Mouse (Mus musculus) activated CD4-positive, CD25-positive, alpha-beta regulatory T cell, adult 4 months (primary cell): Measurements from ENCODE around the gene Slc2a5. TPM values are rescaled to one million over a fixed set of nuclear protein-coding genes. Genes with fewer than 3 reads are reported as not detected.

Experiments used
- ATAC-seq: one replicate; pipeline ENCODE4 v1.8.0; 2017
- polyA plus RNA-seq, 2 experiments: library from polyadenylated mRNA; unstranded; fragments of 100-300 nt; shearing (Covaris generic); gene quantifications; one replicate each; pipeline ENCODE4 v1.2.1; 2017

Slc2a5 gene
- polyA plus RNA-seq, 2 experiments from 2014 or later = not detected

DNA sequence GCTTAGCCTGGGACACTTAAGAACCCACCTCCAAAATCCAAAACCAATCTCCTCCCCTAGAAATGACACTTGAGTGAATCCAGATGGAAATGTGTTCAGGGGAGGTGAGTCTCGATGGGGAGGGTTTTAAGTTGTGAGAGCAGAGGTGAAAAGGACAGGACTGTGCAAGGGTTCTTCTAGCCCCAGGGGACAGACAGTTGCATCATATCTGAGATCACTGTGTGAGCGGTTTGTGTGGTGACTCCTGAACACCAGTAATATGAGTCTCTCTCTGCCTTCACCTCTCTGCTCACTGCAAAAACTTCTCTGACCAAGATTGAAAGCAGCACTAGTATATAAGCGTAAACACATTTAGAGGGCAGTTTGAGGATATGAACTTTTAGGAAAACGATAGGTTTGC, 27.2 kb downstream of the Slc2a5 start:
- ATAC-seq = no peak

DNA sequence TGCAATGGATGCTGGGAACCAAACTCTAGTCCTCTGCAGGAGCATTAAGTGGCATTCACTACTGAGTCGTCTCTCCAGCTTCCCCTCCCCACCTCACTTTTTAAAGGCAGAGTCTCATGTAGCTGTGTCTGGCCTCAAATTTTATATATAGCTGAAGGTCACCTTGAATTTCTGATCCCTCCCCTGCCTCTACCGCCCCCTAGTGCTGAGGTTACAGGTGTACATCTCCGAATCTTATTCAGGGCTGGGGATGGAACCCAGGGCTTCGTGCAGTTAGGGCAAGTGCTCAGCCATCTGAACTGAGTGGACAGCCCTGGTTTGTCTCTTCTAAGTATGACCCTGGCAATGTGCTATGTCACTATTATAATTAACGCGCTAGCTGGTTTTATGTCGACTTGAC, 32.0 kb downstream of the Slc2a5 start:
- ATAC-seq = no peak

DNA sequence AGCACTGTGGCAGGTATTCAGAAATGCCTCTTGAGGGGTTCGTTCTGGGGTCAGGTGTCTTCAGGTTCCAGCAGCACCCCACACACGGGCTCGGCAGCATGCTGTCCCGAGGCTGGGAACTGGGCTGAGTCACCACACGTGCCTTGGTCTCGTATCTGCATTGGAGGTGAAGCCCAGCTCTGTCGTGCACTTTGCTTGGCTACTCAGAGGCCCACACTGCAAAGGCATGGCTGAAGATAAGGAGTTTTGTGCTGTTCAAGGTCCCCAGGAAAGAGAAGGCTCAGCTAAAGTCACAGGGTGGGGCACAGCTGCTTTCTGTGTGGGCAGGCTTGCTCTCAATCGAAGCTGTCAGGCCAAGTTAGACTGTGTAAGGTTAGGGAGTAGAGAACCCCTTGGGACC, 33.4 kb downstream of the Slc2a5 start:
- ATAC-seq = no peak

DNA sequence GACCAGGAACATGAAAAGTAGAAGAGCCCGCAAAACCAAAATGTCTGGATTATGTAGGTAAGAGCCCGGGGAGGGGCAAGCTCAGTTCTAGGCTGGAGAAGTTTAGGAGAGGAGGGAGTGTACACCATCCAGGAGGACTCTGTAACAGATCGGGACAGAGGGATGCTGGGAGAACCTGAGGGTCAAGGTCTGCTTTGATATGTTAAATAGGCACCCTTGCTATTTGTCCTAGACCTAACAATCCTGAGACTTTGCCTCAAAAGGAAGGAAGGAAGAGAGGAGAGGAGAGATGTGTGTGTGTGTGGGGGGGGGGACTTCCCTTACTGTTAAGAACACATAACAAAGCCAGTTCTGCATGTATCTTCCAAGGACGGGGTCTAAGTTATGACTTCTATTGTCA, 36.2 kb downstream of the Slc2a5 start:
- no peak for ATAC-seq

DNA sequence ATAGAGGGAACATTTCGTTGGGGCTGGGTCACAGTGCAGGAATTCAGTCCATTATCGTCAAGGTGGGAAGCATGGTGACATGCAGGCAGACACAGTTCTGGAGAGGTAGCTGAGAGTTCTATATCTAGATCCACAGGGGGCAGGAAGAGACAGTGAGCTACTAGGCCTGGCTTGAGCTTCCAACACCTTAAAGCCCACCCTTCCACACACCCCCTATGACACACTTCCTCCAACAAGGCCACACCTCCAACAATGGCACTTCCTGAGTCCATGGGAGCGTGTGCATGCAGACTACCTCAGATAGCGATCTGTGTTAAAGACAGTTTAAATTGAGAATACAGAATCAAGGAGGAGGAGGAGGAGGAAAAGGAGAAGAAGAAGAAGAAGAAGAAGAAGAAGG, 36.6 kb downstream of the Slc2a5 start:
- ATAC-seq = no peak

DNA sequence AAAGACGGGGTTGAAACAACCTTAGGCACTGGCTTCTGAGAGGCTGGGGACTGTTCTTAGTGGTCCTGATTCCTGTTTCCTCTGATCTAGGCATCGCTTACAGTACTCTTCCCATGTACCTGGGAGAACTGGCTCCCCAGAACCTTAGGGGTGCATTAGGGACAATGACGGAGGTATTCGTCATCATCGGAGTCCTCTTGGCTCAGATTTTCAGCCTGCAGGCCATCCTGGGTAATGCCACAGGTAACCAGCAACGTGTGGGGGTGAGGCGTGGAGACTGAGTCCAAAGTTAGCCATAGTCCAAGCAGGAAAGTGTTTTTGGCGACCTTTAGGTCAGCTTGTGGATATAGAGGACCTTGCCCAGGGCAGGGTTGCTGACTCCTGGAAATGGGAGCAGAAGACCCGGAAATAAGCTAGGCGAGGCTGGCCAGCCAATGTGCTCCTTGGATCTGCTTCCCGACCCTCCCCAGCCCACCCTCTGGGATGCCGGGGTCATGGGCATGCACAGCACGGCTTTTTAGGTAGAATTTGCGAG, 38.3 kb downstream of the Slc2a5 start:
- ATAC-seq = no peak

DNA sequence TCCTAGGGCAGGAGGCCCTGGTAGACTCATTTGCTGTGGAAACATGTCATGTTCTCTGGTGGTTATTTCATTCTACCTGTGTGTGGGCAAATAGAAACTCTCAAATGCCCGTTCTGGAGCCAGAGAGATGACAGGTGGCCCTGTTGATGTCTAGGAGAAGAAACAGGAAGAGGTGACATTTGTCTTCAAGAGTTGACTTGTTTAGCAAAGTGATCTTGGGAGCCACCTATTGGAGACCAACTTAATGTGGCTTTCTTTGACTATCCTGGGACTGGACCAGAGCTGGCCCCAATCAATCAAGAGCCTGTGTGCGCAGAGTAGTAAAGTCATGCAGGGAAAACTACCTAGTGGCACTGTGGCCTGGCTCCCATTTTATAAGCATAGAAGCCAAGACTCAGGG, 40.4 kb downstream of the Slc2a5 start:
- ATAC-seq = no peak

DNA sequence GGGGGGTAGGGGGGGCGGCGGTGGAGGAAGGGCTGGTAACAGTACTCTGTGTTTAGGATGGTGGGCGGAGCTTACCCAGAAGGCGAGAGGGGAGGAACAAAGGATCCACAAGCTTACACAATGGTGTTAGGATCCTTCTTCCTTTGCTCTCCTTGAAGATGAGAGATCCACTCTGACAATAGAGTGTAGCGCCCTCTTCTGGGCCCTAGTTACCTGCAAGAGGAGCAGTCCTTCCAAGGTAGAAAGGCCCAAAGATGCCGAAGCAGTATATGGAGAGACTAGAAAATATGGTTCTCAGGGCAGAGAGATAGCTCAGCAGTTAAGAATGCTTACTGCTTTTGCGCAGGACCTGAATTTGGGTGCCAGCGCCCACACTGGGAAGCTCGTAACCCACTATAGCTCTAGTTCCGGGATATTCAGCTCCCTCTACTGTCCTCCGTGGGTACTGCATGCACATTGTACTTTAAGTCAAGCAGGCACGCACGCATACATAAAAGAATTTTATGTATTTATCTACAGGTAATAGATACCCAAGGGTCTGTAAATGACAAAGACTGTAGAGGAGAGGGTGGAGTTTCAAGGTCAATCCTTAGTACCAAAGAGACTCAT, 43.6 kb downstream of the Slc2a5 start:
- ATAC-seq = no peak

DNA sequence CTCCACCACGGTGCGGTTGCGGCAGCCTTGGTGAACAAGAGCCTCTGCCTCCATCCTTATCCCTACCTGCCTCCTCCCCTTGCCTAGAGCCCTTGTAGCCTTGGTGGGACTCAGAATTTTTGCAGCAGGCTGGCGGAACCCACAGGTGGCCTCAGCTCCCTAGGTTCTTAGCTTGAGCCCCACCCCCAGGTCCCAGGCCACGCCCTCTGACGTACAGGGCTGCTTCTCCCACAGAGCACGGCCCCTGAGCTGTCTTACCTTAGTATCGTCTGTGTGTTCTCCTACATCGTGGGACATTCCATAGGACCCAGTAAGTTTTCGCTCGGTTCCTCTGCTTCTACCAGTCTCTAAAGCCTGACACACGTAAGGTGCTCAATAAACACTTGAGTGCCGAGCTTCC, 45.8 kb downstream of the Slc2a5 start:
- no peak for ATAC-seq

DNA sequence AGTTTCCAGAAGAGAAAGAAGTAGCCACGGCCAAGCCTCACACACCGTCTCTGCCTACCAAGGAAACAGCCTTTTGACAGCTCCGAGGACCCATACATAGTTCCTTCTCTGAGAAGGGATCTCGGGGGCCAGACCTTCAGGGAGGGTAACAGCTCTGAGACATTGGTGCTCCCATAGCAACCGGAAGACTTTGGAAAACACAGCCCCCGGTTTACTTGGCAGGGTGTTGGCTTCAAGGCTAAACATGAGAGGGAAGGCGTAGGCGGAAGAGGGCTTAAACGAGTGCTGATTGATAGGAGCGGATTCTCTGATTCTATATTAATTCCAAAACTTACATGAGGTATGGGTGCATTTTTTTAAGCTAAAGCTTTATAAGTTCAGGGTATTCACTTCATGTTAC, 49.3 kb downstream of the Slc2a5 start:
- ATAC-seq = no peak

DNA sequence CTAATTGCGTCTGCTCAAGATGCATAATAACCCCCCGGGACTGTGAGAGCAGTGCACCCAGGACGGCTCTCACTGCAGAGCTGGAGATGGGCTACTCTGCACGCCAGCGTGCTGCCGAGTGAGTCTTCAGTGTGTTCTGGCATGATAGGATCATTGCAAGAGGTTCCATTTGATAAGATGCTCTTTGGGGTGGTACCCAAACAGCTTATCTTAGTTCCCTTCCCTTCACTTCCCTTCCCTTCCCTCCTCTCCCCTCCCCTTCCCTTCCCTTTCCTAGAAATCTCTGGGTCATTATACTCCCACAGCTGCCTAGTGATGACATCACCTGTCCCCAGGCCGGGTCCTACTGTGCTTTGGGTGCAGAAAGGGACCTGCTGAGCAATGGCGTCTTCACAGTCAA, 53.0 kb downstream of the Slc2a5 start:
- no peak for ATAC-seq

DNA sequence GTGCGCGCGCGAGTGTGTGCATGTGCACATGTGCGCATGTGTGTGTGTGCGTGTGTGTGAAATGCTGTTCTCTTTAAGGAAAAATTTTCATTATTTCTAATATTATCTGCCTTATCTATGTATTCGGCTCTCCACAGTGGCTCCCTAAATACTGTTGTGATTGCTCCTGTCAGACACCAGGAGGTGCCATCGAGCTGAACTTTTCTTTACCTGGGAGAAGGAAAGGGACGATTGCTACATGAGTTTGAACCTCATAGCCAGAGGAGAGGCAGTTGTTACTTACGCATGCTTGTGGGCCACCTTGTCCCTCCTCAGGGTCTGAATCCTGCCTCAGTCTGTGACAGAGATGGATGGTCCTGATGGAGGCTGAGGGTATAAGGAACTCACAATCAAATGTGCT, 54.2 kb downstream of the Slc2a5 start:
- ATAC-seq = peak; percentile 28

DNA sequence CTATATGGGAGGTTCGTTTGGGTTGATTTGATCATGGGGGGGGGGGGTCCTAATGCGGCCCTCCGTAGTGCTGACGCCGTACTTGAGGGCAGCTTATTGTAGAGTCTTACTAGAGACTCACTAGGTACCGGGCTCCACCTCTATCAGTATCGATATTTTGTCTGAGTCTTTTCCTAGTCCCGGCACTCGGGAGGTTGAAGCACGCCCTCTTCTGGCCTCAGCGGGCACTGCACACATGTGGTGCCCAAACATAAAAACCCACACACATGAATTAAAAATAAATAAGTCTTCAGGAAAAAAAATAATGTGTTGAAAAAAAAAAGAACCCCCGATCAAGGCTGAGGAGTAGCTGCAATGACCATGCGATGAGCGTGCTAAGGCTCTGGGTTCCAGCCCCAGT, 54.9 kb downstream of the Slc2a5 start:
- no peak for ATAC-seq

DNA sequence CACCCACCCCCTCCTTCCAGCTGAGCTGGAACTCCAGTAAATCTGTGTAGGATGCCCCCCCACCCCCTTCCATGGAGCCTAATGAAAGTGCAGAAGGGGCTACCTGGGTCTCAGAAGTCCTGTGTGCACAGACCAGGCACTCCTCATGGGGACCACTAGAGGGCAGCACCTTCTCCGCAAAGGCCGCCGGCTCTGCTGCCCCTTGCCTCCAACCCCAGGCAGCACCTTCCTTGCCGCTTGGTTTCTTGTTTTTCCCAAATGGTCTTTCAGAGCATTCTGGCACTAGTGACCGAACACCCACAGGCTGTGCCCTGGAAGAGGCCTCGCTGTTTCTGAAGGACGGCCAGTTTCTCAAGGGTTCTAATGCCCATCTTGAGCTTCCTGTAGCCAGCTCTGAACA, 57.5 kb downstream of the Slc2a5 start:
- peak; percentile 40 for ATAC-seq

DNA sequence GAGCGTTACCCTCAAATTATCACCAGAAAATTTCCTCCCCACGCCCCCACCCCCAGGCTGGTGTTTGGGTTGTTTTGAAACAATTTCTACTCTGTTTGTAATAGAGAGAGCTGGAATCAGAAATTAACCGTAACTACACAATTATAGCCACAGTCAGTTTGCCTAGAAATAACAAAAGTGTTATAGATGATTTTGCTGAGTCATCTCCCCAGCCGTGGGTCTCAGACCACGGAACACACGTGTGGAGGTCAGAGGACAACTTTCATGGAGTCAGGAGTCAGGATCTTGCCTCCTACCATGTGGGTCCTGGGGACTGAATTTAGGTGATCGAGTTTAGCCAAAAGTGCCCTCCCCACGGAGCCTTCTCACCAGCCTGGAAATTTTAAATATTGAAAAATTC, 58.0 kb downstream of the Slc2a5 start:
- no peak for ATAC-seq

DNA sequence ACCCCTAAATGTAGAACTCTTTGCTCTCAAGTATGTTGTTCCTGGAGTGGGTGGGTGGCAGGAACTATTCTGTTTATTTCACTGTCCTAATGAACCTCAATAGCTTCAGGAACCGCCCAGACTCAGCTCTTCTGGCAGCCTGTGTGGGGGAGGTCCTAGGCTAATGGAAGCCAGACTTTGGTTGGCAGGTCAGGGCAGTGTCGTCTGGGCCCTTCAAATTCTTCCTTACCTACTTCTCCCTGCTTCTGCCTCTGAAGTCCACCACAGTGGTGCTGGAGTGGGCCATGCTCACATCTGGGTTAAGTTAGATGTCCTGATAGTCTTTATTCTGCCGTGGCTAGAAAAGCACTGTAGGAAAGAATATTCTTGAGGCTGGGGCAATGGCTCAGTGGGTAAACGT, 59.0 kb downstream of the Slc2a5 start:
- ATAC-seq = no peak

DNA sequence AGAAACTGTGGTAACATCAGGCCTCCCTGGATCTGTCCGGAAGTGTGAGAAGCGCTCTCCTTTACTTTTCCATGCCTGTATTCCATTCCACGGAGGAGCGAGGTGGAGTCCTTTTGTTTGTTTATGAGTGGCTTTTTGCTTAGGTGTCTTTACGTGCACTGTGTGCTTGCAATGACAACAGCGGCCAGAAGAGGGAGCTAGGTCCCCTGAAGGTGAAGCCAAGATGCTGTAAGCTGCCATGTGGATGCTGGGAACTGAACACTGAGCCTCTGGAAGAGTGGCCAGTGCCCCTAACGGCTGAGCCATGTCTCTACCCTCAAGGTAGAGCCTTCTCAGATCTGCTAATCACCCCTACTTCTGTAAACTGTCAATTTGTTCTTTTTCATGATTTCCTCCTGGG, 62.2 kb downstream of the Slc2a5 start:
- no peak for ATAC-seq

DNA sequence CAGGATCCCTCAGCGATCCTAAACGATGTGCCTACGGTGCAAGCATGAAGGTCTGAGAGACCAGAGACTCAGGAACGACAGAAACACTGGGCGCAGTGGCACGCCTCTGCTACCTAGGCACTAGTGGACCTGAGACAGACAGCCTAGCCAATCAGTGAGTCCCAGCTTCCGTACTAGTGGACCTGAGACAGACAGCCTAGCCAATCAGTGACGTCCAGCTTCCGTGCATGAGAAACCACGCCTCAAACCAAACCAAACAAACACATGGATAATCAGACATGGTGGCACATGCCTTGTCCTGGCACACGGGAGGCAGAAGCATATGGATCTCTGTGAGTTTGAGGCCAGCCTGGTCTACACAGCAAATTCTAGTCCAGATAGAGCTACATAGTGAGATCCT, 69.2 kb downstream of the Slc2a5 start:
- no peak for ATAC-seq

DNA sequence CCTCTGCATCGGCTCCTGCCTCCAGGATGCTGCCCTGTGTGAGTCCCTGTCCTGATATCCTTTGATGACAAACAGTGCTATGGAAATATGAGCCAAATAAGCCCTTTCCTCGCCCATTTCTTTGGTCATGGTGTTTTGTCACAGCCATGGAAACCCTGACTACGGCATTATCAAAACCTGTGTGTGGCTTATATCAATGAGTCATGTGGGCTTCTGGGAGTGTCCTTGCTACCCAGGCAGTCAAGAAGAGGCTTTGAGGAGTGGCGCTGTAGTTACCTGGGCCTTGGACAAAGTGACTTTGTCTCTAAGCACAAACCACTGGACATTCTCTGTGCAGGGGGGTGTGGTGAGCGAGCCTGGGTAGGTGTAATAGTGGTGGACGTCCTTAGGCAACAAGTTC, 73.1 kb downstream of the Slc2a5 start:
- ATAC-seq = no peak

Other genes starting within 250 kb of the Slc2a5 start
- gene Spsb1, start 164.2 kb upstream of the Slc2a5 start, polyA plus RNA-seq = 1 to 10 TPM; 4.0 to 6.3 TPM
- gene H6pd, start 110.3 kb upstream of the Slc2a5 start, polyA plus RNA-seq = 1 to 10 TPM; 5.3 to 5.4 TPM
- under 1 TPM; 0.33 to 0.42 TPM for gene Gpr157, start 31.9 kb upstream of the Slc2a5 start, polyA plus RNA-seq
- not detected for gene Slc2a7, start 29.7 kb downstream of the Slc2a5 start, polyA plus RNA-seq
- gene Car6, start 82.0 kb downstream of the Slc2a5 start, polyA plus RNA-seq = not detected
- gene Eno1, start 117.4 kb downstream of the Slc2a5 start, polyA plus RNA-seq = 100 to 1,000 TPM; 543 to 642 TPM
- 10 to 100 TPM; 19.0 to 19.5 TPM for gene Rere, start 162.4 kb downstream of the Slc2a5 start, polyA plus RNA-seq